Mouse (Mus musculus) olfactory bulb, adult 2 months (tissue): ENCODE data around the gene Bmp2k.

ENCODE experiments used
- CTCF ChIP-seq: fragments of 200-500 bp; IDR thresholded peaks from 2 replicates; pipeline ENCODE4 v1.5.1; 2012; ENCODE audit warnings: low read depth, mild to moderate bottlenecking, low read length, moderate library complexity; ENCODE audit not compliant: insufficient read depth
- POLR2A ChIP-seq: fragments of 200-500 bp; IDR thresholded peaks from 2 replicates; pipeline ENCODE4 v1.6.1; 2012; ENCODE audit warnings: mild to moderate bottlenecking, low read depth, low read length, moderate library complexity; ENCODE audit not compliant: insufficient read depth

- no peak for TF ChIP-seq POLR2A
- no peak for TF ChIP-seq CTCF
These were observed 19.5 kb downstream of the Bmp2k start for GRCm38 (mm10) chr5:97016842-97017577.
